Mouse (Mus musculus) T-helper 2 cell (primary cell): ENCODE measurements around the gene Trim59.

Experiments
- in situ Hi-C: fragments of 300-600 bp; cut with MboI, MseI; formaldehyde crosslinking; loops from one replicate; pipeline ENCODE4 v1.15.1; 2025; ENCODE audit warnings: high pct_unique_total_duplicates

Gene Trim59

DNA sequence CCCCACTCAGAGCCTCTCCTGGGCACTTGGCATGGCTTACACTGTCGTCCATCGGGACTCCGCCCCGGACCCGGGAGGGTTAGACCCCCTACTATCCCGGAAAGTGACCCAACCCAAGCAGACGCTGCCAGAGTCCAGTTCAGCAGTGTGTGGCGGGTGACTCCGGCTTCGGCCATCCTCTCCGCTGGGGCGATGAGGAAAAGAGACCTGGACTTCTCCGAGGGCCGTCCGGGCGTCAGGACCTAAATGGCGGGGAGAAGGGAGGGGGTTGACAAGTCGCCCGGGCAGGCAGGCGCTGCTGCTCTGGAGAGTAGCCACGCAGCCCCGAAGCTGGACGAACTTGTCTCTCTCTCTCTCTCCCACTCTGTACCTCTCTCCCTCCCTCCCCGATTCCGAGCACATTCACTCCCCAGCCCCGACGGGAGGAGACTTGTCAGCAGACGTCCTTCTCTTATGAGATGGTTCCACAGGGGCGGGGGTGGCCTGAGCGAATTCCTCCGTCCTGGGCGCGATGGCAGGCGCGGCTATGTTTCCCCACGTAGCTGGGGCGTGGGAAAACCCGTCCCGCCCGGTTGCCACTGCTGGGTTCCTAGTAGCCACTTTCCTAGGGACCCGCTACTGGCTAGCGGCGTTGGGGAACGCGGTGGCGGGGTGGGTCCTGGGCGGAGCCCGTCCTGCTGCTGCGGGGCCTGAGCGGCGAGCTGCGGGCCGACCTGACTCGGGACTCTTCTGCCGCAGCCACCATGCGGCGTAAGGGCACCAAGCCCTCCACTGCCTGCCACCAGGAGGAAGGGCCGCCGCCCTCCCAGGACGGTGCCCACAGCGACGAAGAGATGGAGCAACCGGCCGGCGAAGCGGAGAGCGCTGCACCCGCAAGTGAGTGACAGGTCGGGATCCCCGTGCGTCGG is 39.0 kb downstream of the Trim59 start:
- in situ Hi-C loops, result loop anchor here (5.0 kb wide), 1 partner anchor 37 kb away; the partner anchor contains the start of gene Trim59

DNA sequence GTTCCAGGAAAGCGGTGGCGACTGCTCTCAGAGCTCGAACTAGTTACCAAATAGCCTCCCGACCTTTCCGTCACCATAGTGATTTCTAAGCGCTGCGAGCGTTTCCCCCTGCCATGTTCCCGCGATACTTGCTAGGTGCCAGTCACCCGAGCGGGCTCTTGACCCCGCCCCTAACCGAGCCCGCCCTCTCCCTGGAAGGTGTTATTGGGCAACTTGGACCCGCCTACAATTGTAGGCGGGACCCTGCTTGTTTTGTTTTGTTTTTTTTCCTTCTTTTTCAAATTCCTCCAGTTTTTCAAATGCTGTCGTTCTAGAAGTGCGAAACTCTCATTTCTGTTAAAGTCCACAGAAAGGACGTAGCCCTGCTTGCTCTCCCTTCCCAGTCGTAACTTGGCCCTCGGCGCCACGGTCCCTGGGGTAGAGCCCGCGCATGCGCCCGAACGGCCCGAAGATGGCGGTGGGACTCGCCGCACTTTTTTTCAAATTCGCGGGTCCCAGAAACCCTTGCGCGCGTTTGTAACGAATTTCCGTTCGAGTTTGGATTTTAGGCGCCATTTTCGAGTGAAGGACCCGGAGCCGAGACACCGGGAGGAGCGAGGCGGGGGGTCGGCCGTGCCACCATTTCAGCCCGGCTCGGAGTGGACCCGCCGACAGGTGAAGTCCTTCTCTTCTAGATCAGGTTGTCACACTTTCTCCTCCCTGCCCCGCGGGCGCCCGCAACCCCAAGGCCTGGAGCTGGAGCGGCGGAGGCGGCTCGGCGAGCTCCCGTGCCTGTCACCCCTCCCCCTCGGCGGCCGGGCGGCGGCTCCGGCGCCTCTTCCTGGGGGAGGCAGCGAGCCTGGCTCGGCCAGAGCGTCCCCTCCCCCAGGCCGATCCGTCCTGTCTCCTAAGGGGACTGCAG is 39.9 kb downstream of the Trim59 start, which contains the start of the genes Ift80 and Smc4:
Gene Ift80 (minus strand): TSS at position 134 of the 901 bp plus-strand sequence.
Gene Smc4 (plus strand): TSS at position 302 of the 901 bp plus-strand sequence.
- in situ Hi-C loops, result loop anchor here (5.0 kb wide), 1 partner anchor 38 kb away; the partner anchor contains the start of gene Trim59

DNA sequence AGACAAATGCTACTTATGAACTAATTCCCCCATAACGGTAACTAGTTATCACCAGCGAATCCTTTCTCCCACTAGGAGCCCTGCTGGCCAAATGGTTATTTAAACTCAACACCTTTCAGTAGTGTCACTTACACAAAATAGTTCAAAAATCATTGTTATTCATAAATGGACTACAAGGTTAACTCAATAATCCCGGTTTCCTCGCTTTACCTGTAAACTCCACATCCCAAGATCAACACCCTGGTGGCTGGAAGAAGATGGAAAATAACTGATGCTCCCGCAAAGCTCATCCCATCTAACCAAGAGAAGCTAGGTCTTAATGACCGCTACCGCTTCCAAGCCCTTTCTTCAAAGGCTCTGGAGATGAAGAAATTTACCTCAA is 40.5 kb downstream of the Trim59 start:
- in situ Hi-C loops, result no loop called here

DNA sequence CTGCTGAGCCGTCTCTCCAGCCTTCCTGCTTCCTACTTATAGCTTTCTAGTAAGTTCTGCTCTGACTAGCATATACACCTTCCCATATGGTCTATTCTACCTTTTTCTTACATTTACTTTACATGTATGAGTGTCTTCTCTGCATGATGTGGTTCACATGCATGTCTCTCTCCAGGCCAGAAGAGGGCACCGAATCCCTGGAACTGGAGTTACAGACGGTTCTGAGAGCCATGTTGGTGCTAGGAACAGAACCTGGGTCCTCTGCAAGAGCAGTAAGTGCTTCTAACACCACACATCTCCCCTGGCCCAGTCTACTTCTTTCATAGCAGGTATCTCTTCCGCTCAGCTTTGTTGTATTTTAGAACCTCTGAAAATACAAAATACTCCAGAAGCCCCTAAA is 41.8 kb downstream of the Trim59 start:
- in situ Hi-C loops, result no loop called here

DNA sequence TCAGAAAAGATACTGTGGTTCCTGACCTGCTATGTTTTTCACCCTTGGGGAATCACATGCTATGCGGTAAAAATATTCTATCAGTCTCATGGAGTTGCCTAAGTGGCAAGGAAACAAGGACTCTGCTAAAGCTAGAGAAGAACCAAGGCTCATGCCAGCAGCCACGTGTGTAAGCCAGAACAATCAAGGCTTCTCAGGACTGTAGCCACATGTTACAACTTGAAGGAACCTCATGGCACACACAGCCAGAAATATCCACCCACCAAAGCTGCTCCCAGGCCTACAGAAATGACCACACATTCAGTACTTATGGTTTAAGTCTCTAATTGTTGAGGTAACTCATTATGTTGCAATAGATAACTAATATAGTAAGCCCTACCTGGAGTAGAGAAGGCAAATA is 58.0 kb downstream of the Trim59 start:
- in situ Hi-C loops, result no loop called here
